Mouse (Mus musculus) heart, adult 2 months (tissue): Measurements from ENCODE around the gene Dars. TPM values are rescaled to one million over a fixed set of nuclear protein-coding genes. Genes with fewer than 3 reads are reported as not detected.

ENCODE experiments used
- DNase-seq, 2 experiments: peaks; one replicate each; pipeline ENCODE4 v3.0.0; 2021
- H3K27ac ChIP-seq: fragments of 200-600 bp; 2 replicates; pipeline ENCODE4 v1.8.1; 2022
- H3K27me3 ChIP-seq: fragments of 200-500 bp; 2 replicates; pipeline ENCODE4 v1.6.1; 2012; ENCODE audit warnings: mild to moderate bottlenecking, low read length, inconsistent platforms, mixed read lengths; ENCODE audit not compliant: control insufficient read depth, insufficient read depth
- H3K36me3 ChIP-seq: fragments of 200-500 bp; 2 replicates; pipeline ENCODE4 v1.6.1; 2012; ENCODE audit warnings: low read length, inconsistent platforms; ENCODE audit not compliant: control insufficient read depth, insufficient read depth
- H3K4me1 ChIP-seq: fragments of 200-500 bp; 2 replicates; pipeline ENCODE4 v1.6.1; 2011; ENCODE audit warnings: low read length; ENCODE audit not compliant: control insufficient read depth, insufficient read depth
- H3K4me3 ChIP-seq: fragments of 200-600 bp; 2 replicates; pipeline ENCODE4 v1.8.1; 2022
- H3K79me2 ChIP-seq: fragments of 200-500 bp; replicated peaks from 2 replicates; pipeline ENCODE4 v1.6.1; 2012; ENCODE audit warnings: mild to moderate bottlenecking, inconsistent platforms, low read length, moderate library complexity, mixed read lengths; ENCODE audit not compliant: control insufficient read depth, insufficient read depth
- H3K9ac ChIP-seq: fragments of 200-500 bp; 2 replicates; pipeline ENCODE4 v1.6.1; 2012; ENCODE audit warnings: low read depth, mild to moderate bottlenecking, control low read depth, inconsistent platforms, low read length, mixed read lengths
- CTCF ChIP-seq: fragments of 200-600 bp; IDR thresholded peaks from 2 replicates; pipeline ENCODE4 v1.8.1; 2022; ENCODE audit warnings: antibody characterized with exemption, mild to moderate bottlenecking, moderate library complexity
- EP300 ChIP-seq: fragments of 200-500 bp; IDR thresholded peaks from 2 replicates; pipeline ENCODE4 v1.6.1; 2011; ENCODE audit warnings: low read depth, low read length, control low read depth; ENCODE audit not compliant: insufficient read depth
- POLR2A ChIP-seq: fragments of 200-500 bp; IDR thresholded peaks from 2 replicates; pipeline ENCODE4 v1.6.1; 2011; ENCODE audit warnings: mild to moderate bottlenecking, low read depth, low read length, control low read depth; ENCODE audit not compliant: insufficient read depth
- WGBS: fragments of 180-500 bp; shearing (Covaris S2); methylation state at CpG from one replicate; pipeline ENCODE4 v1.1.7; 2018; 5-methylcytosine and 5-hydroxymethylcytosine counted together
- intact Hi-C: fragments of 180-260 bp; cut with DNase I; formaldehyde crosslinking; loops from one replicate; pipeline ENCODE4 v1.15.1; 2025
- long read RNA-seq: library from polyadenylated mRNA; stranded (forward); transcript quantifications from one replicate; pipeline ENCODE4 v2.0.0, GENCODE M21; 2021
- polyA plus RNA-seq: library from polyadenylated mRNA; depleted of rRNA; stranded (reverse); fragments of >200 nt; gene quantifications from 2 replicates; pipeline ENCODE4 v1.2.3, GENCODE M21; 2012; rRNA removed
- total RNA-seq, 2 experiments: library from RNA; stranded (reverse); gene quantifications; 2 replicates each; pipeline ENCODE4 v1.2.3; 2021

Gene Dars
- total RNA-seq (10 to 100 TPM; 57.4 to 66.9 TPM), polyA plus RNA-seq (15.5 and 34.1 TPM in 2 replicates)
- long read RNA-seq, transcript Dars-201 (16 exons, 2,175 nt): major isoform, 53 of 59 reads
- long read RNA-seq, partial matches to known transcripts: 4 of 59 reads
- long read RNA-seq, other reads (novel, unspliced or antisense): 2 of 59 reads

- Histone ChIP-seq H3K4me3 (peak within 1 kb of the TSS; percentile 96), H3K36me3 (peaks cover 11% of the 10 kb centered on the region), H3K79me2 (no peaks in the 10 kb centered on the region), H3K27ac (peak within 1 kb of the TSS; percentile 97), H3K27me3 (no peaks in the 10 kb centered on the region), H3K9ac (peak within 1 kb of the TSS; percentile 92), H3K4me1 (peaks cover 3% of the 10 kb centered on the region; the same call in 1 of the 2 replicates)
- TF ChIP-seq EP300 (0 out of 2 replicates have a peak, but pooled peaks have one; percentile 16), CTCF (no peak), POLR2A (peak; percentile 93)
- intact Hi-C loops: loop anchor here (1.0 to 2.0 kb wide), 2 partner anchors 40 to 172 kb away; no protein-coding TSS in a partner anchor
- WGBS: under 1% methylated on average over 68 of the region's 68 CpGs
- DNase-seq: peak; percentile 93 to 98
Measured at GRCm38 (mm10) chr1:128416584-128417532, at the start of gene Dars. Gene Dars, minus strand, starts transcription at chr1:128417368.

- DNase-seq: no peak
- TF ChIP-seq CTCF: no peak
- no peak for TF ChIP-seq POLR2A
- TF ChIP-seq EP300: no peak
- H3K4me3 ChIP-seq: no peak overlapping the region
- H3K36me3 ChIP-seq: no peaks in the 10 kb centered on the region
- no peaks in the 10 kb centered on the region for H3K79me2 ChIP-seq
- intact Hi-C loops: no loop called here
- no peak overlapping the region for H3K9ac ChIP-seq
- WGBS: 48% methylated on average over 1 of the region's 1 CpGs
- H3K27ac ChIP-seq: no peak overlapping the region
- H3K27me3 ChIP-seq: no peaks in the 10 kb centered on the region
- peaks cover under 1% of the 10 kb centered on the region; the same call in 1 of the 2 replicates for H3K4me1 ChIP-seq
Measured at GRCm38 (mm10) chr1:128466828-128467227, 49.7 kb upstream of the Dars start.

GRCm38 (mm10) chr1:128463478-128463877, 46.3 kb upstream of the Dars start:
- TF ChIP-seq POLR2A (no peak), CTCF (no peak), EP300 (no peak)
- Histone ChIP-seq H3K27ac (no peak overlapping the region), H3K79me2 (no peaks in the 10 kb centered on the region), H3K4me3 (no peak overlapping the region), H3K4me1 (peaks cover 3% of the 10 kb centered on the region; the same call in 1 of the 2 replicates), H3K9ac (no peak overlapping the region), H3K36me3 (no peaks in the 10 kb centered on the region), H3K27me3 (no peaks in the 10 kb centered on the region)
- no peak for DNase-seq
- intact Hi-C loops: no loop called here
- WGBS: 71% methylated on average over 5 of the region's 5 CpGs

- Histone ChIP-seq H3K27ac (no peak overlapping the region), H3K36me3 (no peaks in the 10 kb centered on the region), H3K27me3 (no peaks in the 10 kb centered on the region), H3K9ac (no peak overlapping the region), H3K79me2 (no peaks in the 10 kb centered on the region), H3K4me1 (peaks cover 4% of the 10 kb centered on the region; the same call in 1 of the 2 replicates), H3K4me3 (no peak overlapping the region)
- TF ChIP-seq POLR2A: no peak
- TF ChIP-seq EP300: no peak
- no peak for TF ChIP-seq CTCF
- no peak for DNase-seq
- 56% methylated on average over 3 of the region's 3 CpGs for WGBS
- intact Hi-C loops: no loop called here
Measured at GRCm38 (mm10) chr1:128462389-128462788, 45.2 kb upstream of the Dars start.

GRCm38 (mm10) chr1:128460780-128461179, 43.6 kb upstream of the Dars start:
- no peak for TF ChIP-seq POLR2A
- no peak for TF ChIP-seq EP300
- no peak for TF ChIP-seq CTCF
- intact Hi-C loops: no loop called here

GRCm38 (mm10) chr1:128459439-128459838, 42.3 kb upstream of the Dars start:
- WGBS: 58% methylated on average over 1 of the region's 1 CpGs
- intact Hi-C loops: loop anchor here (5.0 kb wide), 1 partner anchor 87 kb away; no protein-coding TSS in a partner anchor
- peaks cover 10% of the 10 kb centered on the region for H3K4me1 ChIP-seq

More at GRCm38 (mm10) chr1:128460780-128461179, 43.6 kb upstream of the Dars start:
- Histone ChIP-seq H3K27ac (no peak overlapping the region), H3K27me3 (no peaks in the 10 kb centered on the region), H3K4me1 (peaks cover 8% of the 10 kb centered on the region), H3K9ac (no peak overlapping the region), H3K79me2 (no peaks in the 10 kb centered on the region), H3K4me3 (no peak overlapping the region), H3K36me3 (no peaks in the 10 kb centered on the region; the same call in 1 of the 2 replicates)
- WGBS: 88% methylated on average over 6 of the region's 6 CpGs
- DNase-seq: no peak

More at GRCm38 (mm10) chr1:128459439-128459838, 42.3 kb upstream of the Dars start:
- H3K36me3 ChIP-seq: no peaks in the 10 kb centered on the region; the same call in 1 of the 2 replicates
- DNase-seq: no peak
- H3K4me3 ChIP-seq: no peak overlapping the region
- H3K79me2 ChIP-seq: no peaks in the 10 kb centered on the region
- H3K27ac ChIP-seq: no peak overlapping the region; the same call in 1 of the 2 replicates
- TF ChIP-seq POLR2A: no peak
- no peak for TF ChIP-seq EP300
- TF ChIP-seq CTCF: no peak
- H3K9ac ChIP-seq: no peak overlapping the region
- no peaks in the 10 kb centered on the region for H3K27me3 ChIP-seq
